Mouse (Mus musculus) embryonic facial prominence, embryonic 15.5 days (tissue): ENCODE measurements around the gene Exoc3l4. TPM values are rescaled to one million over a fixed set of nuclear protein-coding genes. Genes with fewer than 3 reads are reported as not detected.

ENCODE experiments used
- ATAC-seq: fragments of 200-750 bp; cut with Nextera tagmentation; 2 replicates; pipeline ENCODE4 v1.8.0; 2017; ENCODE audit warnings: low read depth, moderate TSS enrichment; ENCODE audit not compliant: insufficient number of reproducible peaks, low FRiP score, low TSS enrichment
- H3K27ac ChIP-seq: fragments of 300-500 bp; sonication (generic); replicated peaks from 2 replicates; pipeline ENCODE4 v1.5.1; 2015; ENCODE audit warnings: mild to moderate bottlenecking, inconsistent platforms
- H3K27me3 ChIP-seq: fragments of 300-500 bp; sonication (generic); 2 replicates; pipeline ENCODE4 v1.6.1; 2015; ENCODE audit warnings: inconsistent platforms
- H3K36me3 ChIP-seq: fragments of 300-500 bp; sonication (generic); 2 replicates; pipeline ENCODE4 v1.6.1; 2015; ENCODE audit warnings: mild to moderate bottlenecking, inconsistent platforms
- H3K4me1 ChIP-seq: fragments of 300-500 bp; sonication (generic); 2 replicates; pipeline ENCODE4 v1.6.1; 2015; ENCODE audit warnings: inconsistent platforms
- H3K4me2 ChIP-seq: fragments of 300-500 bp; sonication (generic); replicated peaks from 2 replicates; pipeline ENCODE4 v1.6.1; 2015; ENCODE audit warnings: mild to moderate bottlenecking, inconsistent platforms
- H3K4me3 ChIP-seq: fragments of 300-500 bp; sonication (generic); replicated peaks from 2 replicates; pipeline ENCODE4 v1.5.1; 2015; ENCODE audit warnings: mild to moderate bottlenecking, inconsistent platforms
- H3K9ac ChIP-seq: fragments of 300-500 bp; sonication (generic); 2 replicates; pipeline ENCODE4 v1.6.1; 2015; ENCODE audit warnings: inconsistent platforms
- H3K9me3 ChIP-seq: fragments of 300-500 bp; sonication (generic); replicated peaks from 2 replicates; pipeline ENCODE4 v1.6.1; 2016; ENCODE audit warnings: inconsistent platforms
- WGBS: fragments of 180-500 bp; shearing (Covaris S2); methylation state at CpG from one replicate; pipeline ENCODE4 v1.1.7; 2015; 5-methylcytosine and 5-hydroxymethylcytosine counted together
- polyA plus RNA-seq: library from polyadenylated mRNA; unstranded; fragments of >200 nt; fragmentation: Nextera tagmentation; extraction: Ambion mirVana; gene quantifications from 2 replicates; pipeline ENCODE4 v1.2.1, GENCODE M21; 2015

The Exoc3l4 gene
- polyA plus RNA-seq, 1 experiment from 2014 or later, result 11.1 TPM

GRCm38 (mm10) chr12:111427438-111428113, 10.8 kb downstream of the Exoc3l4 start:
- Histone ChIP-seq H3K4me2 (no peak overlapping the region), H3K36me3 (no peaks in the 10 kb centered on the region), H3K9me3 (no peaks in the 10 kb centered on the region), H3K4me1 (peaks cover 72% of the 10 kb centered on the region), H3K9ac (no peak overlapping the region), H3K27me3 (peaks cover 77% of the 10 kb centered on the region), H3K4me3 (no peak overlapping the region), H3K27ac (no peak overlapping the region)
- WGBS, result 36% methylated on average over 12 of the region's 12 CpGs
- ATAC-seq, result no peak

GRCm38 (mm10) chr12:111428364-111428763, 11.5 kb downstream of the Exoc3l4 start:
- Histone ChIP-seq H3K27me3 (peaks cover 69% of the 10 kb centered on the region), H3K4me1 (peaks cover 68% of the 10 kb centered on the region), H3K9me3 (no peaks in the 10 kb centered on the region), H3K9ac (no peak overlapping the region), H3K36me3 (no peaks in the 10 kb centered on the region), H3K4me3 (peak overlapping the region; percentile 3; the same call in 1 of the 2 replicates), H3K27ac (no peak overlapping the region), H3K4me2 (peak overlapping the region; percentile 67; the same call in 1 of the 2 replicates)
- WGBS, result 18% methylated on average over 8 of the region's 8 CpGs
- no peak for ATAC-seq

- Histone ChIP-seq H3K9ac (peak overlapping the region; percentile 31; the same call in 1 of the 2 replicates), H3K9me3 (no peaks in the 10 kb centered on the region), H3K4me1 (peaks cover 61% of the 10 kb centered on the region), H3K27ac (peak overlapping the region; percentile 78), H3K36me3 (no peaks in the 10 kb centered on the region), H3K4me2 (peak overlapping the region; percentile 67), H3K4me3 (peak overlapping the region; percentile 39), H3K27me3 (peaks cover 60% of the 10 kb centered on the region)
- ATAC-seq, result no peak
- under 1% methylated on average over 40 of the region's 40 CpGs for WGBS
Measured at GRCm38 (mm10) chr12:111428961-111429911, 12.4 kb downstream of the Exoc3l4 start.

DNA sequence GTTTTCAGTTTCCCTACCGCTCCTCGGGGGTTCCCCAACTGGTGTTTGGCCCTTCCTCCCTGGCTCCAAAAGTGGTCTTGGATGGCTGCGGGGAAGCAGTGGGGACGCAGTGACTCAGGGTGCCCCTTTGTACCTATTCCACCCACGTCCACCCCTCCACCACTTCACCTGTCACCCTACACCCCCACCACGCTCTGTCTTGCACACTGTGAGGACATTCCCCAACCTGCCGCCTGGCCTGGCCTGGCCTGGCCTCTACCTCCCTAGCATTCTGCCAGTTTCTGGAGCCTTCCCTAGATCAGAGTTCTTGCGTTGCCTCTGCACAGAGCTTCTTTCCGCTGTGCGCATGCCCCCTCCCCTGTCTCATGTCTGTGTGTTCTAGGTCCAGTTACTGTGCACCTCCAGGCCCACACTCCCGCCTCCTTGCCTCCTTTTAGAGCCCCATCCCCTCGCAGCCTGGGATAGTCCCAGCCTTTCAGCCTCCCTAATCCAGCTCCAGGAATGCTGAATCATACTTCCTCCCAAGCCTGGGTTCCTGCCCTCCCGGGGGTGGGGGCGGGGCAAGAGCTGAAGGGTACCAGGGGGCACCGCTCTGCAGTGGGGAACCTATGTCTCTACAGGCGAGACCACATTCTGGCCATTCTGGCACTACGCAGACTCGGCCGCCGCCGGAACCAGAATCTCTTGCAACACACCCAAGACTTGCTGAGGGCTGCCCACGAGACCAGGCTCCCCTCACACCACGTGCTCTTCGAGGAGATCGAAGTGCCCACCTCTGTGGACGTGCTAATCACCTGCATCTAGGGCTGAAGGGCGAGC, 13.4 kb downstream of the Exoc3l4 start:
- Histone ChIP-seq H3K27me3 (peaks cover 50% of the 10 kb centered on the region), H3K4me3 (peak overlapping the region; percentile 39), H3K27ac (peak overlapping the region; percentile 35; the same call in 1 of the 2 replicates), H3K36me3 (no peaks in the 10 kb centered on the region), H3K4me2 (peak overlapping the region; percentile 67), H3K9ac (no peak overlapping the region; the same call in 1 of the 2 replicates), H3K4me1 (peaks cover 68% of the 10 kb centered on the region), H3K9me3 (no peaks in the 10 kb centered on the region)
- ATAC-seq, result no peak
- WGBS, result 16% methylated on average over 27 of the region's 27 CpGs

- H3K27me3 ChIP-seq, result peaks cover 41% of the 10 kb centered on the region
- H3K27ac ChIP-seq, result 0 out of 2 replicates have a peak overlapping the region, but pooled peaks have one; percentile 4
- peaks cover 60% of the 10 kb centered on the region for H3K4me1 ChIP-seq
- no peak for ATAC-seq
- no peak overlapping the region for H3K9ac ChIP-seq
- no peak overlapping the region for H3K4me3 ChIP-seq
- WGBS, result 32% methylated on average over 14 of the region's 14 CpGs
- H3K4me2 ChIP-seq, result peak overlapping the region; percentile 67; the same call in 1 of the 2 replicates
- no peaks in the 10 kb centered on the region for H3K9me3 ChIP-seq
- H3K36me3 ChIP-seq, result no peaks in the 10 kb centered on the region
Measured at GRCm38 (mm10) chr12:111430868-111431817, 14.3 kb downstream of the Exoc3l4 start.

DNA sequence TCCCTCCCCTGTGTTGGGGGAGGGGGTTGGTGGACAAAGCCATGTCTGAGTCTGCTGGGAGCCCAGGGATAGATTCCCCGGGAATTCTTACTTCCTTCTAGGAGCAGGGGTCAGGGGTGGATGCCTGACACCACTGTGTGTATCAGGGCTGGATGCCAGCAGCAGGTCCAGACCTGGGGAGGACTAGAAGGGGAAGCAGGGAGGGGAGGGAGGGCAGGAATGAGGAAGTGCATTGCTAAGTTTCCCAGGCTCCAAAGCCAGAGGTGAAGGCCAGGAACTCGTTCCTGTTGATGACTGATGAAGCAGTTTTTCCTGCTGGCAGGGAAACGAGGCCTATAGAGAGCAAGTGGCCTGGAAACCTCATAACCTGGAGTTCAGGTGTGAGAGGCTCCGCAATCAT, 15.3 kb downstream of the Exoc3l4 start:
- H3K4me2 ChIP-seq, result no peak overlapping the region
- H3K9ac ChIP-seq, result no peak overlapping the region
- H3K9me3 ChIP-seq, result no peaks in the 10 kb centered on the region
- H3K4me3 ChIP-seq, result no peak overlapping the region
- peaks cover 39% of the 10 kb centered on the region for H3K27me3 ChIP-seq
- 38% methylated on average over 4 of the region's 4 CpGs for WGBS
- no peak for ATAC-seq
- H3K36me3 ChIP-seq, result no peaks in the 10 kb centered on the region
- H3K27ac ChIP-seq, result 0 out of 2 replicates have a peak overlapping the region, but pooled peaks have one; percentile 18
- peaks cover 61% of the 10 kb centered on the region for H3K4me1 ChIP-seq

DNA sequence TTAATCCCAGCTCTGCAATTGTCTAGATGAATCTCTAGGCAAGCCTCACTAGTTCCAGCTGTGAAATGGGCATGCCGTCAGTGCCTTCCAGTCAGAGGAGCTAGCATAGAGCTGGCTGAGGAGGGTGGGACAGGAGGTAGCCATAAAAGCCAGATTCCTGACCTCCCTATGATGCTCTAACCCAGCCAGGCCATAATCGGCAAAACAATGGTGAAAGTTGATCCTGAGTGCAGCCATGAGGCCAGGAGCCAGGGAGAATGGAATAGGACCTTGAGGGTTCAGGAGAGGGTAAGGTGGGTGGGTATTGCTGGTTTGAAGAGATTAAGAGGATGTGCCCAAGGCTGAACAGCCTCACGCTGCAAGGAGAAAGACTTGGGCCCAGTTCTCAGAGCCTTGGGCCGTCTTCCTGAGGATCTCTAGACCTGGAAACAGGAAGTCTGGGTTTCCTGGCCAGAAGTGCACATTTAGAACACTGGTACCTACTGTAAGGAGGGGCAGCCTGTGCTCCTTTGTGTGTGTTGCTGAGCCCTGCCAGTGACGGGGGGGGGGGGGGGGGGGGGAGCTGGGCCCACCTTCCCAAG, 16.0 kb downstream of the Exoc3l4 start:
- WGBS, result 46% methylated on average over 5 of the region's 5 CpGs
- no peak overlapping the region for H3K4me3 ChIP-seq
- 0 out of 2 replicates have a peak overlapping the region, but pooled peaks have one; percentile 18 for H3K27ac ChIP-seq
- peaks cover 36% of the 10 kb centered on the region for H3K27me3 ChIP-seq
- no peak overlapping the region for H3K4me2 ChIP-seq
- H3K4me1 ChIP-seq, result peaks cover 55% of the 10 kb centered on the region
- no peaks in the 10 kb centered on the region for H3K9me3 ChIP-seq
- H3K9ac ChIP-seq, result no peak overlapping the region
- ATAC-seq, result no peak
- no peaks in the 10 kb centered on the region for H3K36me3 ChIP-seq

DNA sequence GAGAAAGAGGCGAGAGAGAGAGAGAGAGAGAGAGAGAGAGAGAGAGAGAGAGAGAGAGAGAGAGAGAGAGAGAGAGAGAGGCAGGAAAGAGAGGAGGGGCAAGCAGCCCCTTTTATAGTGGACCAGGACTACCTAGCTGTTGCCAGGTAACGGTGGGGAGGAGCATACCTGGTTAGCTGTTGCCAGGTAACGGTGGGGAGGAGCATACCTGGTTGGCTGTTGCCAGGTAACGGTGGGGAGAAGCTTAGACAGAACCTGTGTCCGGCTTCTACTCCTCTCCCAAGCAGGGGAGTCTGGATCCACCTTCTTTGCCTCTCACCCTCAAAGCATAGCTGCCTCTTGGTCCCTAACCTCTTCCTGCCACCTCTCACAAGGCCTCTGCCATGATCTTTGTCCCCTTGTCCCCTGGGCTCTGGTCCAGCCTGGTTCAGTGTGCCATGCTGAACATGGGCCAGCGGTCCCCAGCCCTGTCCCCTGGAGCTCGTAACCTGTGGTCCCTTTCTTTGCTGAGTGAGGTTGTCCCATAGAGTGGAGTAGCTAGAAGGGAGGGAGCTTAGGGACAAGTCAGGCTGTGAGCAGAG, 17.4 kb downstream of the Exoc3l4 start:
- Histone ChIP-seq H3K36me3 (no peaks in the 10 kb centered on the region), H3K27ac (no peak overlapping the region), H3K9ac (no peak overlapping the region), H3K4me3 (no peak overlapping the region), H3K4me2 (no peak overlapping the region), H3K4me1 (peaks cover 41% of the 10 kb centered on the region), H3K9me3 (no peaks in the 10 kb centered on the region), H3K27me3 (peaks cover 29% of the 10 kb centered on the region; the same call in 1 of the 2 replicates)
- 24% methylated on average over 6 of the region's 7 CpGs for WGBS
- ATAC-seq, result no peak

DNA sequence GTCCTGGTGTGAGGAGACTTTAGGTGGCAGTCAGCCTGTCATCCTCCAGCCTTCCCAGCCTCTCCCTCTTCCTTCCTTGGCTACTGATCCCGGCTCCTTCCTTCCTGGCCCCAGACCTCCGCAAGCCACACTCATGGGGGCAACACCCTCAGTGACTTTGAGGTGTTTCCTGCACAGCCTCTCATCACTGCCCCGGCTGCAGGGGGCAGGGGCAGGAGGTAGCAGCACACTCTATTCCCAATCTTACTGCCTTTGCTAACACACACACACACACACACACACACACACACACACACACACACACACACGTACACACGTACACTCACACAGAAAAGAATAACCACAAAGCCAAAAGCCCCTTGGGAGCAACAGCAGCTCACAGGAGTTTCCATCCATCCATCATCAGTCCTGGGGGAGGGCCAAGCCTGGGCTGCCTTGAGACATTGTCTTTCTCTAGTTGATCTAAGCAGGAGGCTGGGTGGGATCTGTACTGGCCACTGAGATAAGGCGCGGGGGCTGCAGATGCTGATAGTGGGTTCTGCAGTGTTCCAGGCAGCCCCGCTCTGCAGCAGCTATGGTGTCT, 18.0 kb downstream of the Exoc3l4 start:
- Histone ChIP-seq H3K27me3 (peaks cover 29% of the 10 kb centered on the region; the same call in 1 of the 2 replicates), H3K4me3 (no peak overlapping the region), H3K9ac (no peak overlapping the region)

More for the DNA sequence above, 18.0 kb downstream of the Exoc3l4 start:
- peaks cover 35% of the 10 kb centered on the region for H3K4me1 ChIP-seq
- H3K4me2 ChIP-seq, result no peak overlapping the region
- H3K27ac ChIP-seq, result no peak overlapping the region
- H3K36me3 ChIP-seq, result no peaks in the 10 kb centered on the region
- no peaks in the 10 kb centered on the region for H3K9me3 ChIP-seq
- 49% methylated on average over 8 of the region's 8 CpGs for WGBS
- no peak for ATAC-seq
